ENCODE assay signal across 11 mouse cellular contexts in genomic region chr16:95956618-95957017, GRCm38 (mm10). TPM values are rescaled to one million over a fixed set of nuclear protein-coding genes. Genes with fewer than 3 reads are reported as not detected.
A peak's percentile ranks its signal among the peaks of the same experiment; 100 is the strongest.
DNase-seq lines count a peak whose midpoint lies in the region; TF ChIP-seq lines count a peak whose summit lies in the region.
"Had no signal": no experiment of that assay in that cellular context is flagged by ENCODE, and none has a peak within 500 bp of the region (broad histone marks: within the 10 kb centered on the region; RNA-seq: fewer than 3 reads in every experiment).

No protein-coding gene starts in this region.

- H3K4me1 ChIP-seq in embryonic fibroblast, embryonic 13.5 days (ENCODE audit: control insufficient read depth, insufficient read depth, low read length), result no peaks in the 10 kb centered on the region
- H3K4me1 ChIP-seq: forebrain, embryonic 13.5 days; limb, embryonic 12.5 days; midbrain, embryonic 15.5 days had no signal

- no peak for DNase-seq in layer of hippocampus, adult 2 months (ENCODE audit: low spot score in 2 of 2)
- DNase-seq in layer of hippocampus, adult 18-20 months (ENCODE audit: low spot score in 2 of 2), result no peak
- DNase-seq in urinary bladder, postnatal 14 days (ENCODE audit: low spot score), result peak; percentile 21
- no peak for DNase-seq in urinary bladder, postnatal 4 days (ENCODE audit: low spot score in 2 of 2)
- DNase-seq in adrenal gland, postnatal 36 days, result no peak
- no peak for DNase-seq in gastrocnemius, postnatal 36 days
- DNase-seq: kidney, postnatal 14 days had no signal

- no peak for TF ChIP-seq POLR2A in embryonic fibroblast, embryonic 13.5 days (IDR thresholded peaks at IDR 0.05; ENCODE audit: low read depth, low read length)

- intact Hi-C loops in gastrocnemius, postnatal 36 days (cut with DNase I), result no loop called here

- no peak overlapping the region for H3K27ac ChIP-seq in layer of hippocampus, adult 2 months
- H3K27ac ChIP-seq in embryonic fibroblast, embryonic 13.5 days (ENCODE audit: insufficient read depth, low read length), result no peak overlapping the region
- H3K27ac ChIP-seq: forebrain, embryonic 13.5 days; limb, embryonic 12.5 days; midbrain, embryonic 15.5 days had no signal

- H3K4me3 ChIP-seq in layer of hippocampus, adult 2 months, result no peak overlapping the region
- no peak overlapping the region for H3K4me3 ChIP-seq in embryonic fibroblast, embryonic 13.5 days (ENCODE audit: insufficient read depth, low read length)
- H3K4me3 ChIP-seq: forebrain, embryonic 13.5 days; limb, embryonic 12.5 days; midbrain, embryonic 15.5 days had no signal

- peak; percentile 62 for TF ChIP-seq CTCF in layer of hippocampus, adult 2 months (conservative IDR thresholded peaks at IDR 0.05)
- peak; percentile 39; the same call in 1 of the 2 replicates for TF ChIP-seq CTCF in embryonic fibroblast, embryonic 13.5 days (IDR thresholded peaks at IDR 0.05; ENCODE audit: borderline replicate concordance, insufficient read depth, low read length)

RNA-seq across cellular contexts. Expression of gene Psmg1, which starts 34.1 kb away (rescaled TPM):
- 10 to 100 TPM; 13.7 to 15.6 TPM for total RNA-seq in layer of hippocampus, adult 2 months (2021)
- 10 to 100 TPM; 15.3 to 19.0 TPM for total RNA-seq in layer of hippocampus, adult 18-20 months (2021)
- 37.0 and 40.3 TPM in 2 replicates for polyA plus RNA-seq in embryonic fibroblast, embryonic 13.5 days (2011; ENCODE audit: insufficient read length, low read depth, missing spikeins)
- total RNA-seq in adrenal gland, postnatal 36 days (2021), result 10 to 100 TPM; 30.0 to 38.4 TPM
- total RNA-seq in gastrocnemius, postnatal 36 days (2021), result 10 to 100 TPM in 1 of 2 experiments, 1 to 10 TPM in 1; 8.7 to 12.1 TPM
